Mouse (Mus musculus): ENCODE measurements around the gene Phf24.

Gene Phf24

DNA sequence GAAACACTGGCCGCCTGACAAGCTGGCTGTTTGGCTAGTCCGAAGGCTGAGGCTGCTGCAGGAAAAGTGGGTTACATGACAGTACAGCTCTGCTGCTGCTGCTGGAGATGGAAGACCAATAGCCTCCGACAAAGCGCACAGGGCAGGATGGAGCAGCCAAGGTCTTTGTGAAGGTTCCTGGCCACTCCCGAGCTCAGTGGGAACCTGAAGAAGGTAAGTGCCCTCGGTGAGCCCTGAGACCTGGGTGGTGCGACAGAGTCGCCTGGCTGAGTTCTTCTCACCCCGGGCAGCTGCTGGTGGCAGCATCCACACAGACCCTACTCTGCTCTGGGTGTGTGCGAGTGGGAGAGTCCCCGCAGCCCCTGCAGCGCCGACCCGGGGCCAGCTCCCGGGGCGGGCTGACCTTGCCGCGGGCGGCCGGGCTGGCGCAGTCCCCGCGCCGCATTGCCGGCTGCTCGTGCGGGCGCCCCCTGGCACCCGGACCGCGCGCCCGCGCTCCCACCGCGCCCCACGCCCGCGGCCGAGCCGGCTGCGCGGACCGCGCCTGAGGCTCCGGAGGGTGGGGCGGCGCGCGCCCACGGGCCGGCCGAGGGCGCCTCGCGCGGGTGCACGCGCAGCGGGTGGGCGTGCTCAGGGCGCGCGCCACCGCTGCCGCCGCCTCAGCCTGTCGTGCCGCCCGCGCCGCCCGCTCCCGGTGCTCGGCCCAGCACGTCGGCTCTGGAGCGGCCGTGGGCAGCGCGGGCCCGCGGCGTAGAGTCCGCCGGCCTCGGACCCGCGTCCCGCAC, at the start of gene Phf24:
Gene Phf24, plus strand, starts transcription at position 44 of the 785 bp plus-strand sequence.
- no peak for DNase-seq (ENCODE audit: low spot score)

- DNase-seq (ENCODE audit: low spot score), result no peak
These were observed 49.1 kb upstream of the Phf24 start for GRCm38 (mm10) chr4:42867390-42867789.

- peak; percentile 0 for DNase-seq (ENCODE audit: low spot score)
These were observed 48.3 kb upstream of the Phf24 start for GRCm38 (mm10) chr4:42868193-42868592.

DNA sequence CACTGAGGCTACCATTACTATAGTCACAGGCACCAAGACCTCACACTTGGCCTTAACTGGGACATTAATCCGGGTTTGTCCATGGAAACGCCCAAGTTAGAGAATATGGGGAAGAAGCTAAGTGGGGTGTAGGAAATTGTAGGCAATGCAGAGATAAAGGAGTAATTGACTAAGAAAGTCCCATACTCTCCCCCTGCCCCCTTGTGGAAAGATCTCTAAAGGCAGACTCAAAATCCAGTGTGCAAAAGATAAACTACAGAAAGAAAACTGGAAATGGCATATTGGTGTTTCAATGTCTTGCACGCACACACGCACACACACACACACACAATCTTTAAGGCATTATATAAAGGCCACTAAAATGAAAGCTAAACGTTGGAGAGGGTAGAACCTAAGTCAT, 45.7 kb upstream of the Phf24 start:
- DNase-seq (ENCODE audit: low spot score), result peak; percentile 0

- peak; percentile 0 for DNase-seq (ENCODE audit: low spot score)
These were observed 44.3 kb upstream of the Phf24 start for GRCm38 (mm10) chr4:42872151-42872550.

DNA sequence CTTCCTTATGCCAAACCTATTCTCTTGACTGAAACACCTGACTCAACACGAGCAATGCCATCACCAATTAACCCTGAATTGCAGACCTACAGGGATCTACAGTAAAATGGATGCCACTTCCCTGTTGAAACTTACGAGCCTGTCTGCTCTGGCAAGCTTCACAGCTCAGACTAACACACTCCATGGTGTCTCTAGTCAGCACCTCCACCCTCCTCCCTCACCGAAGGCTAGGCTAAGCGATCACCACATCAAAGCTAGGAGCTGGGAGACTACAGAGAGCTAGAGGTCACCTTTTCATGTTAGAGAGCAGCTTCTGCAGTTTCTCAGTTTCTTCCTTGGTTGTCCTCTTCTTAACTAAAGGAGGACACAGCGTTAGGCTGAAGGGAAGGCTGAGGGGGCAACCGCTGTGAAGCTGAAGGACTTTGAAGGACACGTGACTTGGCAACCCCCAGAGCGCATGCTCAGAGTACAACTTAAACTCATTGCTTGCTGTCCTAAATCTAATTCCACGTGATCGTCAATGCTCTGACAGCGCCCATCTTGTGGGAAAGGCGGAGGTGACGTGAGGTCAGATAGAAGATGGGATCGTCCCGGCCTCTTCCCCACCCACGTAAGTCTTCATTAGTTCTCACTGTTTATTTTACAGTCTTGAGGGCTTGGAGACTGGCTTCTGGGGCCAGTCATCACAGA, 43.6 kb upstream of the Phf24 start:
- DNase-seq (ENCODE audit: low spot score), result peak; percentile 1

DNA sequence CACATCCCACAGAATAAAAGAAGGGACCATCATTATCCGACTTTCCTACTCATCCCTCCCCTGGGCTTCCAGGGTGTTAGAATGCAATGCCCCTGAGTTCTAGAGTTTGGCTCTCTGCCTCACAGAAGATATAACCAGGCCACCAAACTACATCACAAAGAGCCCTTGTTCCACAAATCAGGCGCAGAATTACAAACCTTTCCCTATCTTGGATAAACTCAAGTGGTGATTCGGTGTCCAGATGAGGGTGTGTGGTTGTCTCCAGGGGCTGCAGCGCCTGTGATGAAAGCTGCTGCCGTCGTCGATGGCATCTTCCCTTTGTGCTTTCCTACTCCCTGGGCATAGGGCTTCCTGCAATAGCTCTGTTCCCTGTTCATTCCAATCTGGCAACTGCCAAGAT, 42.3 kb upstream of the Phf24 start, which contains the start of gene Fam205c:
Gene Fam205c, minus strand, starts transcription at position 101 of the 400 bp plus-strand sequence.
- DNase-seq (ENCODE audit: low spot score), result no peak

- peak; percentile 71 for DNase-seq (ENCODE audit: low spot score)
These were observed 39.7 kb upstream of the Phf24 start for GRCm38 (mm10) chr4:42876586-42877291.

GRCm38 (mm10) chr4:42877657-42878056, 38.8 kb upstream of the Phf24 start:
- DNase-seq (ENCODE audit: low spot score), result no peak

DNA sequence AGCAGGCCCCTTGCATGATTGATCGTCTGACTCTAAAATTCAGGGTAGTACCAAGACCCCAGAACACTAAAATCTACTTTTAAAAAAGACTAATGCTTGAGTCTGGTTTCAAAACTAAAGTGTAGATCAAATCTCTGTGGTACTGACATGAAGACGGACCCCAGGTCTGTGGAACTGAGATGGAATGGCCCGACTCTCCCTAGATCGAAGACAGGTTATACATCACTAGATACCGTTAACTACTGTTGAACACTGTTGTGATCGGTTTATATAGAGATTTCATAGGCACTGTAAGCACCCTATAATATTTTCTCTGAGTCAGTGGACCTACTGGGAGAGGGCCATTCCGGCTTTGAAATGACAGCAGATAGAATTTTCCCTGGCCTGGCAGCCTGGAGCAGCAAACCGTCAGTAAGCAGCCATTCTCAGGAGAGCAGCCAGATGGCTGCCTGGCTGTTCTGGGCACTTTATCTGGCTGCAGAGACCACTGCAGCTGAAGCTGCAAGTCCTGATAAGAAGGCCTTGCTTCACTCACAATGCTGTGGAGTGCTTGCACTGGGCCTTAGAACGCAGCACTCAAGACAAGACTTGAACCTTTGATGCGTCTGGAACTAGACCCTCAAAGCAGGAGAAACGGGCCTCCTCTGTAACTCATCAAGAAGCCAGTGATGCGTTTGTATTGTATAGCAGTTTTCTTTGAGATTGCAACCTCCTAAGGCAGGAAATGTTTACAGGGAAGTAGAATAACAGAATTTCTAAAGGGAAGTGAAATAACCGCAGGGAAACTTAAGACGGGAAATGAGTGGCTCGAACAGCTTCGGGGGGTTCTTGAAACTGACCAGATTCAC, 36.4 kb upstream of the Phf24 start:
- no peak for DNase-seq (ENCODE audit: low spot score)

- no peak for DNase-seq (ENCODE audit: low spot score)
These were observed 35.8 kb upstream of the Phf24 start for GRCm38 (mm10) chr4:42880677-42880948.

- no peak for DNase-seq (ENCODE audit: low spot score)
These were observed 29.5 kb upstream of the Phf24 start for GRCm38 (mm10) chr4:42886926-42887325.

- DNase-seq (ENCODE audit: low spot score), result no peak
These were observed 27.7 kb upstream of the Phf24 start for GRCm38 (mm10) chr4:42888806-42889205.

DNA sequence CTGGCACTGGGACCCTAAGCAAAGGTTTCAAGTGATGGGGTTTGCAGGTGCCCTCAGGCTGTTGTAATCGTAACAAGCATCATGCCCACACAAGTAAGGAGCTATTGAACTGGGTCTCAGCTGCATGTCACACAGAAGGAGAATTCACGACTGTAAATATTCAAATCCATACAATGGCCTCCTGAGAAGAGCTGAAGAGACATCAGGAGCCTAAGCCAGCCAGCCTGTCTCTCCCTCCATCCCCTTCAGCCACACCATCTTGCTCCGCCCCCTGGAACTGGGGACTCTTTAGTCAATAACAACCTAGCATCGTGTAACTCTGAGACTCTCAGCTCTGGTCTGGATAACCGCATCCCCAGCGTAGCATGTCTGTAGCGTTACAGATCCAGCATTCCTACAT, 25.3 kb upstream of the Phf24 start:
- no peak for DNase-seq (ENCODE audit: low spot score)

GRCm38 (mm10) chr4:42895118-42895517, 21.3 kb upstream of the Phf24 start:
- DNase-seq (ENCODE audit: low spot score), result no peak

DNA sequence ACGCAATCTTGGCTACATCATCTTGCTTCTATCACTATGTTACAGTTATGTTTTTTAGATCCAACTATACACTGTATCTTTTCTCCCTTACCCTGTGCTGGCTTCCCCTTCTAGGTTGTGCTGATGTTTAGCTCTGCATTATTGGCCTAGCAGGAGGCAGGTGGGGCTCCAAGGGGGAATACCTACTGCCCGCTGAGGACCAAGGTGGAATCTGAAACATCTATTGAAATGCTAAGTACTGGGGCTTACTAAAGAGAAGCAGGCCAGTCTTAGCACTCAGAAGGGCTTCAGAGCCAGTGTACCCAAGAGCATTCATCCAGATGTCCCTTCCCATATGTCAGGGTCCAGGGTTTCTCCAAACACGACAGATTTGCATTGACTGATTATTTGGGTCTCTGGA, 17.5 kb upstream of the Phf24 start:
- DNase-seq (ENCODE audit: low spot score), result no peak

GRCm38 (mm10) chr4:42900878-42901277, 15.6 kb upstream of the Phf24 start:
- DNase-seq (ENCODE audit: low spot score), result no peak

GRCm38 (mm10) chr4:42902174-42902573, 14.3 kb upstream of the Phf24 start:
- no peak for DNase-seq (ENCODE audit: low spot score)

- DNase-seq (ENCODE audit: low spot score), result no peak
These were observed 13.7 kb upstream of the Phf24 start for GRCm38 (mm10) chr4:42902730-42903129.

GRCm38 (mm10) chr4:42903942-42904341, 12.5 kb upstream of the Phf24 start:
- no peak for DNase-seq (ENCODE audit: low spot score)

DNA sequence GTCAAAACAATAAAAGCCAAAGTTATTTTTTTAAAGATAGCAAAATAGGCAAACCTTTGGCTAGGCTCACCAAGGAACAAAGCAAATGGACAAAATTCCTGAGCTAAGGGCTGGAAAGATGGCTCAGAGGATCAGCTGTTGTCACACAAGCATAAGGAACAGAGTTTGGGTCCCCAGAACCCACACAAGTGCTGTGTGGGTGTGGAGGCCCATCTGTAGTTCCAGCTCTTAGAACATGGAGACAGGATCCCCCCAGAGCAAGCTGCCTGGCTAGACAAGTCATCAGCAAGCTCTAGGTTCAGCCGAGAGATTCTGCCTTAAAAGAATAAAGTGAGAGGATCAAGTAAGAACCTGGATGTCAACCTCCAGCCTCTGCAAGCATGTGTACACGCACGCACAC, 11.9 kb upstream of the Phf24 start:
- DNase-seq (ENCODE audit: low spot score), result no peak

- DNase-seq (ENCODE audit: low spot score), result no peak
These were observed 11.5 kb upstream of the Phf24 start for GRCm38 (mm10) chr4:42904966-42905365.
